Mouse (Mus musculus): ENCODE measurements at regions not wholly inside any gene's neighbourhood (a gene's known extent, or its start where the extent isn't known, plus 50 kb on each side); places are given as distances from the start of the nearest gene placed in this dataset.

DNA sequence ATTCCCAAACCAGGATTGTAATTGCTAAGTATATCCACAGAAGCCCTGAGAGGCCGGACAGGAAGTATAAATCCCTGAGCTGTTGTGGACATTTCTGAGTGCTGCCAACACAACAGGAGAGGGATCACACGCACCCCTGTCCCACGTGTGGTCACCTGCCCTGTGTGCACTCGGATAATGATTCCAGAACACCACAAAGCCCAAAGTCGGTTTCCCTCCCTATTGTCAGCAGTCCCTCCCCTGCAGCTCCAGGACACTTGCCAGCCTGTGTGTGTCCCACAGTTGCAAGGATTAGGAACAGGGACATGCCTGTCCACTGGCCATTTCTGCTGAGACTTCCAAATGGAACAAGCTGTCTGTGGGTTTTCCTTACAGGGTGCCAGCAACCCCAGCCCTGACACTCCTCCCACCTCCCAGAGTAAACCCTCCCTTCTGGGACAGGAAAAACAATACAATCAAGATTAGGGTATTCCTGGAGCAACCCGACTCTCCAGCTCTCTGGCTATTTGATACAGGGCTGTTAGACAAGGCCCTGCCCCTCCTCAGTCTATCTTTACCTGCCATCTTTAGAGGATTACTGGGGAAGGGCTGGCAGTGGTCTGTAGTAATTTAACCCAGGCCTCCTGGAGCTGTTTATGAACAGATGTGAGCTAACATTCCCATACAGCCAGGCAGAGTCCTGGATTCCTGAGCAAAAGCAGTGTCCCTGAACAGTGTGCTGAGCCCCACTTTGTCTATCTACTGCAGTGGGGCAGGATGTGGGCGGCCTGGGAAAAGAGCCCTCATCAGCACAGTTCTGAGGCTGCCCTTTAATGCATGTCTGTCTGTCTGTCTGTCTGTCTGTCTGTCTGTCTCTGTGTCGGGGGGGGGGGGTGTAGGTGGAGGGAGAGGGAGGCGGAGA is 323.8 kb downstream of the Sox4 start:
- WGBS = 23% methylated on average over 9 of the region's 9 CpGs
- Histone ChIP-seq H3K27ac (peak overlapping the region; percentile 86), H3K9ac (peak overlapping the region; percentile 17; the same call in 1 of the 2 replicates), H3K27me3 (no peaks in the 10 kb centered on the region), H3K36me3 (no peaks in the 10 kb centered on the region), H3K4me1 (replicated peaks) (peaks cover 26% of the 10 kb centered on the region), H3K4me3 (no peak overlapping the region), H3K9me3 (replicated peaks) (no peaks in the 10 kb centered on the region), H3K4me2 (peak overlapping the region; percentile 33)
- ATAC-seq (replicated peaks; ENCODE audit: insufficient number of reproducible peaks, insufficient read depth, low FRiP score, low read depth) = peak; percentile 78

DNA sequence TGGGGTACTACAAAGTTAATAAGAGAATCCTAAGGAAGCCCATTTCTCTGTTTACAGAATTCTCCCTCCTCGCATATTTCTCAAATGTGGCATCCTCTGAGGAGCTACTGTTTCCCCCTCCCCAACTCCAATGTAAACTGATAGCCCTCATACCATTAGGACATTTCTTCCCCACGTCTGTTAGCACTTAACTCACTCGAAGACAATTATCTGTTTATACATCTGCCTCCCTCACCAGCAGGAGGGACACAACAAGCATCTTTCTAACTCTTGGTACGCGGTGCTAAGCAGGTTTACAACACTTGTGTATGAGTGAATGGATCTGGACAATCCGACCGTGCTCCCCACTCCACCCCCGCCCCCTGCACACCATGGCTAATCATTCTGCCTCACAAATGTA is 324.8 kb downstream of the Sox4 start:
- no peak for ATAC-seq (replicated peaks; ENCODE audit: insufficient number of reproducible peaks, insufficient read depth, low FRiP score, low read depth)
- H3K27me3 ChIP-seq = no peaks in the 10 kb centered on the region
- H3K9ac ChIP-seq = no peak overlapping the region
- H3K4me3 ChIP-seq = no peak overlapping the region
- peaks cover 25% of the 10 kb centered on the region for H3K4me1 ChIP-seq (replicated peaks)
- 62% methylated on average over 8 of the region's 8 CpGs for WGBS
- H3K9me3 ChIP-seq (replicated peaks) = no peaks in the 10 kb centered on the region
- H3K27ac ChIP-seq = peak overlapping the region; percentile 86
- no peaks in the 10 kb centered on the region for H3K36me3 ChIP-seq
- no peak overlapping the region for H3K4me2 ChIP-seq

DNA sequence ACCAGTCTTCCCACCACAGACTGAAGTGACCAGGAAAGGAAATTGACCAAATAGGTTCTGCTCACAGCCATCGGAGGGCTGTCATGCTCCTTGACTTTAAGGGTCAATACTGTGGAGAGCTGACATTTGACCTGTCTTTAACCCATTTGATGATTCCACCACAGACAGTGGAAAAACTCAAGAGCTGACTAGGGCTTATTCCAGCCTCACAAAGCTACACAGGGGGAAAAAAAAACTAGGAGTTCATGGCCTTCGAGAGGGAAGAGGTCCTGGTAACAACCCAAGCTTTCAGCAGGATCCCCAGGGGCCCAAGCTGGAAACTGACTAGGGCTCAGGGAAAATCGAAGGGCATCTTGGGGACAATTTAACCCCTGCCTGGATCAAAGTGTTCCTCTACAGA is 334.6 kb downstream of the Sox4 start:
- WGBS = 34% methylated on average over 3 of the region's 3 CpGs
- Histone ChIP-seq H3K27ac (no peak overlapping the region), H3K9ac (no peak overlapping the region), H3K4me1 (replicated peaks) (no peaks in the 10 kb centered on the region), H3K4me3 (no peak overlapping the region), H3K27me3 (no peaks in the 10 kb centered on the region), H3K9me3 (replicated peaks) (no peaks in the 10 kb centered on the region), H3K36me3 (no peaks in the 10 kb centered on the region), H3K4me2 (no peak overlapping the region)
- ATAC-seq (replicated peaks; ENCODE audit: insufficient number of reproducible peaks, insufficient read depth, low FRiP score, low read depth) = no peak

DNA sequence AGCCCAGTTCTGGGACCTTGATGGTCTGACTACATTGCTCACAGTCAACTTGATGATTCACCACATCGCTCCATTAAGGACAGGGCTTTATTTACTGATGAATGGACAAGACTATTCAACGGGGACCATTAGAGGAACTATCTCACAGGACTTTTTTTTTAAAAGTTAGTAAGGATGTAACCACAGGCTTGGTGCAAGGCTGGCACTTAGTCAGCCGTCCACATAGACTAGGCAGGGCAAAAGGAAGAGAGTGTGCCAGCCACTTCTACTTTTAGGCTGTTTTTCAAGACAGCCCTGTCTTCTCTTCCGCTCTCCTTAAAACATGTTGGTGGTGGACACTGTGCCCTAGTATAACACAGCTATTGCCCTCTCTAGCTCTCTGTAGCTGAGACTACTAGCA is 336.0 kb downstream of the Sox4 start:
- no peaks in the 10 kb centered on the region for H3K9me3 ChIP-seq (replicated peaks)
- no peak overlapping the region for H3K4me3 ChIP-seq
- 85% methylated on average over 4 of the region's 4 CpGs for WGBS
- ATAC-seq (replicated peaks; ENCODE audit: insufficient number of reproducible peaks, insufficient read depth, low FRiP score, low read depth) = no peak
- no peak overlapping the region for H3K27ac ChIP-seq
- no peaks in the 10 kb centered on the region for H3K27me3 ChIP-seq
- H3K4me1 ChIP-seq (replicated peaks) = no peaks in the 10 kb centered on the region
- no peak overlapping the region for H3K9ac ChIP-seq
- no peak overlapping the region for H3K4me2 ChIP-seq
- H3K36me3 ChIP-seq = no peaks in the 10 kb centered on the region

DNA sequence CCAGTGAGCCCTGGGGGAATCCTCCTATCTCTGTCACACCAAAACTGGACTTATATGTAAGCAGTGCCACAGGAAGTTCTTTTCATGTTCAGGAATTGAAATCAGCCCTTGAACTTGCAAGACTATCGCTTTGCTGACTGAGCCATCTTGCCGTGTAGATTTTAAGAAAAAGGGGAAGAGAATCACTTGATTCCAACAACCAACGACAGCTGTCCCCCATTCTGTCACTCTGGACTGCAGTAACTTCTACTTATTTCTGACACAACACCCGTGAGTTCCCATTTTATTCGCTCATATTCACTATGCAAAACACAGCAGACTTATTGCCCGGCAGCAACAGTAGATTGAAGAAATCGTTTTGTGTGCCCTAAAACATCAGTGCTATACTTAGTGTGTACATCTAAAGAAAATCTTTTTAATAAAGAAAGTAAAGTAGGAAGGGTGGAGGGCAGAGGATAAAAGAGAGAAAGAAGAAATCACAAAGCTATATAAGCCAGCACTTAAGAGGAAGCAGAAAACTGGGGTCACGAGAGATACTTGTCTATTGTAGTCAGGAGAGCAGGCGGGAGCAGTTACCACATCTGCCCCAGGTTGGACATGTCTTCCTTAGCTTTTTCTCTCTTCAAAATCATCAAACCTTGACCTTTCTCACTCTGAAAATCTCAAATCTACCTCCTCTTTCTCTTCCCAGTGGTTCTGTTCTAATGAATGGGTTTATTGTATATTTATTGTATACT is 336.7 kb downstream of the Sox4 start:
- no peaks in the 10 kb centered on the region for H3K27me3 ChIP-seq
- no peaks in the 10 kb centered on the region for H3K36me3 ChIP-seq
- WGBS = 78% methylated on average over 9 of the region's 9 CpGs
- H3K9ac ChIP-seq = no peak overlapping the region
- H3K9me3 ChIP-seq (replicated peaks) = no peaks in the 10 kb centered on the region
- H3K27ac ChIP-seq = no peak overlapping the region
- H3K4me2 ChIP-seq = no peak overlapping the region
- H3K4me3 ChIP-seq = no peak overlapping the region
- no peaks in the 10 kb centered on the region for H3K4me1 ChIP-seq (replicated peaks)
- no peak for ATAC-seq (replicated peaks; ENCODE audit: insufficient number of reproducible peaks, insufficient read depth, low FRiP score, low read depth)

DNA sequence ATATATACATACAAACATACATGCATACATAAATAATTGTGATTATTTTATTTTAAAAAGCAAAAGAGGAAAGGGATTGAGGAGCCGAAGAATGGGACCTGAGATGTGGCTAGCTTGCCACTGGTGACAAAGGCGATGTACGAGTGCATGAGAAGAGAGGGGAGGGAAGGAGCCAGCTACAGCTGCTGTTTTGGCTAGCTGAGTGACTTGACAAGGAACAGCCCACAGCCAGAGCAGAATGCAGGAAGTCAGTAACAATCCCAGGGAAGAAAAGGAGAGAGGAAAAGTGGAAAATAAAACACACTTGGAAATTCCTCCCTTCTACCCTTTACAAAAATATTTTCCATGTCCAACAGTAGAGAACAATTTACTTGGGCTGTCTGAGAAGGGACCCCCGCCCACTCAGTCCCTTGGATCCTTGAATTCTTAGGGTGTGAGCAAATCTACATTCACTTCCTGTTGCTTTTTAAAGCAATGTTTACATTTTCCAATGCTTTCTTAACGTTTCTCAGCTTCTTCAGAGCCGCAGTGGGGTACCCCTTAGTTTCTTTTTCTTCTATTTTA is 345.9 kb downstream of the Sox4 start:
- H3K9ac ChIP-seq = no peak overlapping the region

DNA sequence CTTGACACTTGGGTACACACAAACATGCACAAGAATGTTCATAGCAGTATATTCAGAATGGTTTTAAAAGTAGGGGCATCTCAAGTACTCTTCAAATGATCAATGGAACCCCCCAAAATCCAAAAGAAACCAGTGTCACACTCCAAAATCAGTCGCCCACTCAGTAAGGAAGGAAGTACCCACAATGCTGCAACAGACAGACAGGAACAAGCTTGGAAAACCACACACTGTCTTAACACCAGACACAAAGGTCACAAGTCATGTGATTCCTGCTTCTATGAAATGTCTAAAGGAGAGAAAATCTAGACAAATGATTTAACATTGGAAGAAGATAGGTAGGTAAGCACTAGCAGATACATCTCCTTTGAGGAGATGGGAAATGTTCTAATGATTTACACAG is 346.9 kb downstream of the Sox4 start:
- Histone ChIP-seq H3K4me3 (no peak overlapping the region), H3K36me3 (no peaks in the 10 kb centered on the region), H3K27me3 (no peaks in the 10 kb centered on the region), H3K4me2 (no peak overlapping the region), H3K4me1 (replicated peaks) (peaks cover 12% of the 10 kb centered on the region), H3K27ac (peak overlapping the region; percentile 61), H3K9me3 (replicated peaks) (no peaks in the 10 kb centered on the region), H3K9ac (no peak overlapping the region)
- 63% methylated on average over 1 of the region's 1 CpGs for WGBS
- ATAC-seq (replicated peaks; ENCODE audit: insufficient number of reproducible peaks, insufficient read depth, low FRiP score, low read depth) = no peak

More for the DNA sequence above, 345.9 kb downstream of the Sox4 start:
- H3K4me3 ChIP-seq = no peak overlapping the region
- peak; percentile 83 for ATAC-seq (replicated peaks; ENCODE audit: insufficient number of reproducible peaks, insufficient read depth, low FRiP score, low read depth)
- WGBS = 34% methylated on average over 6 of the region's 6 CpGs
- H3K4me2 ChIP-seq = no peak overlapping the region
- H3K27me3 ChIP-seq = no peaks in the 10 kb centered on the region
- H3K4me1 ChIP-seq (replicated peaks) = peaks cover 12% of the 10 kb centered on the region
- no peaks in the 10 kb centered on the region for H3K9me3 ChIP-seq (replicated peaks)
- peak overlapping the region; percentile 61 for H3K27ac ChIP-seq
- H3K36me3 ChIP-seq = no peaks in the 10 kb centered on the region

DNA sequence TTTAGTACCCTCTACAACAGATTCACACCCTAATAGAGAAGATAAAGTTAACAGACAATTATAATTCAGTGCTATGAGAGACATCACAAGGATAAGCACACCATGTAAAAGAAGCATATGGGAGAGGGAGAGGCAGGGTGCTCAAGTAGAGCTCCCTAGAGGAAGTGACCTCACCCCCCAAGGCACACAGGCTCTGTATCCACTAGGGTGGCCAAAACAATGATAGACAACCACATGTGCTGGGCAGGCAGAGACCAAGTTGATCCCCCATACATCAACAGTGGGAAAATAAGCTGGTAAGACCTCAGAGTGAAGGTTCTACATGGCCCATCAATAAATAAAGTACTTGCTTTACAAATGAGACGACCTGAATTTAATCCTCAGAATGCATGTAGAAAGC is 347.7 kb downstream of the Sox4 start:
- Histone ChIP-seq H3K4me2 (no peak overlapping the region), H3K9me3 (replicated peaks) (no peaks in the 10 kb centered on the region), H3K4me1 (replicated peaks) (peaks cover 12% of the 10 kb centered on the region), H3K9ac (no peak overlapping the region), H3K27me3 (no peaks in the 10 kb centered on the region), H3K4me3 (no peak overlapping the region), H3K36me3 (no peaks in the 10 kb centered on the region), H3K27ac (no peak overlapping the region)
- 79% methylated on average over 1 of the region's 1 CpGs for WGBS
- ATAC-seq (replicated peaks; ENCODE audit: insufficient number of reproducible peaks, insufficient read depth, low FRiP score, low read depth) = no peak

DNA sequence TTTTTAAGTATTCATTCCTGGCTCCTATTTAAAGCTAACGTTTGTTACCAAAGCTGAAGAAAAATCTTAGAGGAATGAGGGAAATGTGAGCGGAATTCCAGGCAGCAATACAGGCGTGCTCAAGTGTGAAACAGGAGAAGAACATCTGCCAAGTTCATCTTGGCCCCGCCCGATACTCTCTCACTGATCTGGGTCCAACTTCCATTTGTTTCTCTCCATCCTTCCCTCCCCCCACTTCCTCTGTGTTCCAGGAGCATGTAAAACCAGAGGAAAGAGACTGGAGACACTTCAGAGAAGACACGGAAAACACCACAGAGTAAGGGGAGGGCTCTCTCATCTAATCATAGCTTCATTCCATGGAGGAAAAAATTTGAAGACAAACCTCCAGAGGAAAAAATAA is 346.7 kb downstream of the Gm11361 start:
- no peak overlapping the region for H3K4me3 ChIP-seq
- H3K4me1 ChIP-seq (replicated peaks) = peaks cover 12% of the 10 kb centered on the region
- no peak overlapping the region for H3K9ac ChIP-seq
- no peak overlapping the region for H3K27ac ChIP-seq
- H3K4me2 ChIP-seq = no peak overlapping the region
- H3K27me3 ChIP-seq = no peaks in the 10 kb centered on the region
- WGBS = 42% methylated on average over 6 of the region's 6 CpGs
- no peak for ATAC-seq (replicated peaks; ENCODE audit: insufficient number of reproducible peaks, insufficient read depth, low FRiP score, low read depth)
- no peaks in the 10 kb centered on the region for H3K9me3 ChIP-seq (replicated peaks)
- H3K36me3 ChIP-seq = no peaks in the 10 kb centered on the region

DNA sequence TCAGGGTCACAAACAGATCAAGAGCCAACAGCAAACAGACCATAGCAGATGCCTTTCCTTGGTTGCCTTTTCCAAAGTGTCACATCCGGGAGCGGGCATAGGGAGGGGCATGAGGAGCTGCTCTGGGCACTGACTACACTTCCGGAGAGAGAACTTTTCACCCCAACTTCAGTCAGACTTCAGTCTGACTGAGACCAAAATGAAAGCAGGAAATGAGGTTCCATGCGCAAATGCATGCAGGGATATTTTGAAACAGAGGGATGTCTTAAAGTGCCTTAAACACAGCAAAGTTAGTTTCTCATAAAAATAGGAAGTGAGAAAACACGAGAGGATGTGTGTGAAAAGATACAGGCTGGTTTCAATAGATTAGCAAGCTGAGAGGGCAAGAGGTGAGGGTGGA is 343.5 kb downstream of the Gm11361 start:
- H3K4me2 ChIP-seq = no peak overlapping the region
- no peak for ATAC-seq (replicated peaks; ENCODE audit: insufficient number of reproducible peaks, insufficient read depth, low FRiP score, low read depth)
- H3K4me3 ChIP-seq = no peak overlapping the region
- no peaks in the 10 kb centered on the region for H3K27me3 ChIP-seq
- no peaks in the 10 kb centered on the region for H3K36me3 ChIP-seq
- no peaks in the 10 kb centered on the region for H3K9me3 ChIP-seq (replicated peaks)
- 57% methylated on average over 5 of the region's 5 CpGs for WGBS
- peak overlapping the region; percentile 25 for H3K27ac ChIP-seq
- H3K9ac ChIP-seq = no peak overlapping the region
- peaks cover 5% of the 10 kb centered on the region for H3K4me1 ChIP-seq (replicated peaks)

DNA sequence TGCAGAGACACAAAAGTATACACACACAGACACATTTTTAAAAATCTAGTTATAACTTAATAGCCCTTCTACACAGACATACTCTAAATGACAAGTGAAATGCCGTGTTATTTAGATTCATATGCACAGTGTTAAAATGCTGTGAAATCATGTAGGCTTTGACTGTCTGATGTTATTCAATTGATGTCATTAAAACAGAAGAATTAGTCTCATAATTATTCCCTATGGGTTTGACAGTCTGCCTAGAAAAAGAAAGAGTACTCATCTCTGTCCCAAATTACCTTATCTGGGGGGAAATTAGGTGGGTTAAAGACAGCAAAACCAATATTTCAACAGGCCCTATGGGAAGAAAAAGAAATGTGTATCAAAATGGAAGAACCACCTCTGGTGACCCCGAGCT is 339.0 kb downstream of the Gm11361 start:
- no peaks in the 10 kb centered on the region for H3K9me3 ChIP-seq (replicated peaks)
- no peak overlapping the region for H3K4me3 ChIP-seq
- H3K9ac ChIP-seq = no peak overlapping the region
- H3K27me3 ChIP-seq = no peaks in the 10 kb centered on the region
- no peaks in the 10 kb centered on the region; the same call in 1 of the 2 replicates for H3K36me3 ChIP-seq
- no peaks in the 10 kb centered on the region for H3K4me1 ChIP-seq (replicated peaks)
- no peak overlapping the region for H3K4me2 ChIP-seq
- 85% methylated on average over 2 of the region's 2 CpGs for WGBS
- no peak for ATAC-seq (replicated peaks; ENCODE audit: insufficient number of reproducible peaks, insufficient read depth, low FRiP score, low read depth)
- H3K27ac ChIP-seq = no peak overlapping the region

Data from heart, embryonic 15.5 days (tissue).